Mouse (Mus musculus): Measurements from ENCODE around the gene Snx30.

The Snx30 gene

GRCm38 (mm10) chr4:59823470-59823869 is 17.8 kb downstream of the Snx30 start:
- DNase-seq (ENCODE audit: low read depth, low spot score) = no peak

GRCm38 (mm10) chr4:59824860-59825259 is 19.2 kb downstream of the Snx30 start:
- DNase-seq (ENCODE audit: low read depth, low spot score) = no peak

- DNase-seq (ENCODE audit: low read depth, low spot score) = no peak
These were observed 20.0 kb downstream of the Snx30 start for GRCm38 (mm10) chr4:59825634-59826033.

- DNase-seq (ENCODE audit: low read depth, low spot score) = no peak
These were observed 20.7 kb downstream of the Snx30 start for GRCm38 (mm10) chr4:59826381-59826780.

GRCm38 (mm10) chr4:59829072-59829471 is 23.4 kb downstream of the Snx30 start:
- DNase-seq (ENCODE audit: low read depth, low spot score) = no peak

GRCm38 (mm10) chr4:59831038-59831437 is 25.4 kb downstream of the Snx30 start:
- no peak for DNase-seq (ENCODE audit: low read depth, low spot score)

- no peak for DNase-seq (ENCODE audit: low read depth, low spot score)
These were observed 27.2 kb downstream of the Snx30 start for GRCm38 (mm10) chr4:59832810-59833209.

GRCm38 (mm10) chr4:59837659-59838058 is 32.0 kb downstream of the Snx30 start:
- DNase-seq (ENCODE audit: low read depth, low spot score) = no peak

GRCm38 (mm10) chr4:59844460-59845244 is 39.0 kb downstream of the Snx30 start:
- DNase-seq (ENCODE audit: low read depth, low spot score) = no peak

- no peak for DNase-seq (ENCODE audit: low read depth, low spot score)
These were observed 39.6 kb downstream of the Snx30 start for GRCm38 (mm10) chr4:59845245-59845637.

GRCm38 (mm10) chr4:59847447-59847846 is 41.8 kb downstream of the Snx30 start:
- DNase-seq (ENCODE audit: low read depth, low spot score) = no peak

GRCm38 (mm10) chr4:59850181-59850580 is 44.5 kb downstream of the Snx30 start:
- peak; percentile 57 for DNase-seq (ENCODE audit: low read depth, low spot score)

GRCm38 (mm10) chr4:59850886-59851623 is 45.4 kb downstream of the Snx30 start:
- no peak for DNase-seq (ENCODE audit: low read depth, low spot score)

- no peak for DNase-seq (ENCODE audit: low read depth, low spot score)
These were observed 47.5 kb downstream of the Snx30 start for GRCm38 (mm10) chr4:59853155-59853554.

- no peak for DNase-seq (ENCODE audit: low read depth, low spot score)
These were observed 54.2 kb downstream of the Snx30 start for GRCm38 (mm10) chr4:59859693-59860425.

- DNase-seq (ENCODE audit: low read depth, low spot score) = no peak
These were observed 54.8 kb downstream of the Snx30 start for GRCm38 (mm10) chr4:59860431-59860830.

GRCm38 (mm10) chr4:59861871-59862270 is 56.2 kb downstream of the Snx30 start:
- DNase-seq (ENCODE audit: low read depth, low spot score) = no peak

- DNase-seq (ENCODE audit: low read depth, low spot score) = no peak
These were observed 56.7 kb downstream of the Snx30 start for GRCm38 (mm10) chr4:59862335-59862734.

- no peak for DNase-seq (ENCODE audit: low read depth, low spot score)
These were observed 58.2 kb downstream of the Snx30 start for GRCm38 (mm10) chr4:59863869-59864268.

- DNase-seq (ENCODE audit: low read depth, low spot score) = no peak
These were observed 62.4 kb downstream of the Snx30 start for GRCm38 (mm10) chr4:59868086-59868485.

- no peak for DNase-seq (ENCODE audit: low read depth, low spot score)
These were observed 63.9 kb downstream of the Snx30 start for GRCm38 (mm10) chr4:59869488-59870057.

- no peak for DNase-seq (ENCODE audit: low read depth, low spot score)
These were observed 64.8 kb downstream of the Snx30 start for GRCm38 (mm10) chr4:59870433-59870832.

Measured in embryo, embryonic 11.5 days (tissue).